Mouse (Mus musculus) heart, embryonic 12.5 days (tissue): ENCODE measurements around the gene Lmo7. TPM values are rescaled to one million over a fixed set of nuclear protein-coding genes. Genes with fewer than 3 reads are reported as not detected.

ENCODE experiments used
- ATAC-seq: fragments of 200-750 bp; cut with Nextera tagmentation; 2 replicates; pipeline ENCODE4 v1.8.0; 2017; ENCODE audit warnings: moderate TSS enrichment, moderate library complexity; ENCODE audit not compliant: insufficient number of reproducible peaks, low FRiP score
- H3K27ac ChIP-seq: fragments of 300-500 bp; sonication (generic); 2 replicates; pipeline ENCODE4 v1.5.1; 2016; ENCODE audit warnings: mild to moderate bottlenecking, moderate library complexity; ENCODE audit not compliant: poor library complexity, severe bottlenecking
- H3K27me3 ChIP-seq: fragments of 300-500 bp; sonication (generic); replicated peaks from 2 replicates; pipeline ENCODE4 v1.6.1; 2016; ENCODE audit warnings: mild to moderate bottlenecking, moderate library complexity
- H3K36me3 ChIP-seq: fragments of 300-500 bp; sonication (generic); 2 replicates; pipeline ENCODE4 v1.6.1; 2016; ENCODE audit warnings: mild to moderate bottlenecking, moderate library complexity
- H3K4me1 ChIP-seq: fragments of 300-500 bp; sonication (generic); replicated peaks from 2 replicates; pipeline ENCODE4 v1.6.1; 2016; ENCODE audit warnings: mild to moderate bottlenecking
- H3K4me2 ChIP-seq: fragments of 300-500 bp; sonication (generic); 2 replicates; pipeline ENCODE4 v1.6.1; 2016; ENCODE audit warnings: mild to moderate bottlenecking, moderate library complexity
- H3K4me3 ChIP-seq: fragments of 300-500 bp; sonication (generic); 2 replicates; pipeline ENCODE4 v1.5.1; 2016; ENCODE audit warnings: mild to moderate bottlenecking
- H3K9ac ChIP-seq: fragments of 300-500 bp; sonication (generic); 2 replicates; pipeline ENCODE4 v1.6.1; 2016; ENCODE audit warnings: mild to moderate bottlenecking, moderate library complexity
- H3K9me3 ChIP-seq: fragments of 300-500 bp; sonication (generic); replicated peaks from 2 replicates; pipeline ENCODE4 v1.6.1; 2016; ENCODE audit warnings: mild to moderate bottlenecking, moderate library complexity
- WGBS: fragments of 180-500 bp; shearing (Covaris S2); methylation state at CpG from one replicate; pipeline ENCODE4 v1.1.7; 2016; 5-methylcytosine and 5-hydroxymethylcytosine counted together
- polyA plus RNA-seq: library from polyadenylated mRNA; unstranded; fragments of >200 nt; fragmentation: Nextera tagmentation; extraction: Ambion mirVana; gene quantifications from 2 replicates; pipeline ENCODE4 v1.2.1, GENCODE M21; 2016

Gene Lmo7
- polyA plus RNA-seq, 1 experiment from 2014 or later, result 186 TPM

GRCm38 (mm10) chr14:101780016-101780415, 50.3 kb downstream of the Lmo7 start:
- Histone ChIP-seq H3K9ac (no peak overlapping the region), H3K36me3 (no peaks in the 10 kb centered on the region), H3K4me1 (0 out of 2 replicates have a peak, but pooled peaks cover 2% of the 10 kb centered on the region), H3K9me3 (no peaks in the 10 kb centered on the region), H3K27ac (no peak overlapping the region), H3K4me3 (no peak overlapping the region), H3K4me2 (no peak overlapping the region), H3K27me3 (no peaks in the 10 kb centered on the region)
- ATAC-seq, result no peak
- 84% methylated on average over 10 of the region's 10 CpGs for WGBS

GRCm38 (mm10) chr14:101781219-101781618, 51.5 kb downstream of the Lmo7 start:
- WGBS, result 65% methylated on average over 11 of the region's 11 CpGs
- H3K27me3 ChIP-seq, result no peaks in the 10 kb centered on the region
- H3K4me2 ChIP-seq, result no peak overlapping the region
- H3K9ac ChIP-seq, result no peak overlapping the region
- no peak for ATAC-seq
- H3K4me3 ChIP-seq, result no peak overlapping the region
- H3K4me1 ChIP-seq, result 0 out of 2 replicates have a peak, but pooled peaks cover 2% of the 10 kb centered on the region
- H3K9me3 ChIP-seq, result no peaks in the 10 kb centered on the region
- H3K27ac ChIP-seq, result no peak overlapping the region
- H3K36me3 ChIP-seq, result no peaks in the 10 kb centered on the region

DNA sequence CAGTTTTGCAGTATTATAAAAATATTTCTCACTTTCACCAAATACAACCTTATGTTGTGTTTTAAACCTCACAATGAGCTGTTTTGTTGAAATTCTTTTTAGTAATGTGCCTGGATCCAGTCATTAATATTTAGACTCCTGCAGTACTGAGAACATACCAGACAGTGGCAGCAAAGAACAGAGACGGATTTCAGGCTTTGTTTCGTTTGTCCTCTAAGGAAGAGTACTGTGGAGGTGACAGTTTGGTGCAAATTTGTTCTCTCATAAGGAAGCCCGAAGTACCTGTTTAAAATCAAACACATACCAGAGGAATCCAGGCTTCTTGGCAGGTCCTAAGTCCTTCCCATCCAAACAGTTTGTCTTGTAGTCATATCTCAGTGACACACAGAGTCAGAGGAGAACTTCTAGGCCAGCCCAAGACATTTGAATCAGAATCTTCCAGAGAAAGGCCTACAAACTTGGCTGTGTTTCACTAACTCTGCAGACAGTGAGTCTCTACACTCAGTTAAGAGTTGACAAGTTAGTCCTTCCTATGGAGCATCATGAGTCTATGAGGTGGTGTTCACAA, 52.3 kb downstream of the Lmo7 start:
- no peak overlapping the region for H3K27ac ChIP-seq
- H3K4me3 ChIP-seq, result no peak overlapping the region
- ATAC-seq, result no peak
- H3K9me3 ChIP-seq, result no peaks in the 10 kb centered on the region
- no peaks in the 10 kb centered on the region for H3K27me3 ChIP-seq
- WGBS, result 22% methylated on average over 3 of the region's 3 CpGs
- H3K36me3 ChIP-seq, result no peaks in the 10 kb centered on the region
- H3K4me1 ChIP-seq, result no peaks in the 10 kb centered on the region
- no peak overlapping the region for H3K9ac ChIP-seq
- no peak overlapping the region for H3K4me2 ChIP-seq

GRCm38 (mm10) chr14:101784315-101784945, 54.7 kb downstream of the Lmo7 start:
- Histone ChIP-seq H3K4me2 (no peak overlapping the region), H3K27ac (no peak overlapping the region), H3K27me3 (no peaks in the 10 kb centered on the region), H3K4me1 (peaks cover 7% of the 10 kb centered on the region; the same call in 1 of the 2 replicates), H3K9me3 (no peaks in the 10 kb centered on the region), H3K36me3 (no peaks in the 10 kb centered on the region), H3K9ac (no peak overlapping the region), H3K4me3 (no peak overlapping the region)
- ATAC-seq, result no peak
- 82% methylated on average over 3 of the region's 3 CpGs for WGBS

- Histone ChIP-seq H3K9ac (no peak overlapping the region), H3K9me3 (peaks cover 5% of the 10 kb centered on the region; the same call in 1 of the 2 replicates), H3K27ac (no peak overlapping the region), H3K4me1 (peaks cover 7% of the 10 kb centered on the region; the same call in 1 of the 2 replicates), H3K27me3 (no peaks in the 10 kb centered on the region), H3K36me3 (no peaks in the 10 kb centered on the region), H3K4me2 (no peak overlapping the region), H3K4me3 (no peak overlapping the region)
- WGBS, result 48% methylated on average over 5 of the region's 5 CpGs
- ATAC-seq, result no peak
Observed at GRCm38 (mm10) chr14:101787903-101788302, 58.1 kb downstream of the Lmo7 start.

- Histone ChIP-seq H3K36me3 (no peaks in the 10 kb centered on the region), H3K4me1 (peaks cover 7% of the 10 kb centered on the region; the same call in 1 of the 2 replicates), H3K27ac (no peak overlapping the region), H3K4me3 (no peak overlapping the region), H3K27me3 (no peaks in the 10 kb centered on the region), H3K9ac (no peak overlapping the region), H3K4me2 (no peak overlapping the region), H3K9me3 (peaks cover 5% of the 10 kb centered on the region; the same call in 1 of the 2 replicates)
- ATAC-seq, result no peak
- 60% methylated on average over 3 of the region's 6 CpGs for WGBS
Observed at GRCm38 (mm10) chr14:101788475-101788874, 58.7 kb downstream of the Lmo7 start.

DNA sequence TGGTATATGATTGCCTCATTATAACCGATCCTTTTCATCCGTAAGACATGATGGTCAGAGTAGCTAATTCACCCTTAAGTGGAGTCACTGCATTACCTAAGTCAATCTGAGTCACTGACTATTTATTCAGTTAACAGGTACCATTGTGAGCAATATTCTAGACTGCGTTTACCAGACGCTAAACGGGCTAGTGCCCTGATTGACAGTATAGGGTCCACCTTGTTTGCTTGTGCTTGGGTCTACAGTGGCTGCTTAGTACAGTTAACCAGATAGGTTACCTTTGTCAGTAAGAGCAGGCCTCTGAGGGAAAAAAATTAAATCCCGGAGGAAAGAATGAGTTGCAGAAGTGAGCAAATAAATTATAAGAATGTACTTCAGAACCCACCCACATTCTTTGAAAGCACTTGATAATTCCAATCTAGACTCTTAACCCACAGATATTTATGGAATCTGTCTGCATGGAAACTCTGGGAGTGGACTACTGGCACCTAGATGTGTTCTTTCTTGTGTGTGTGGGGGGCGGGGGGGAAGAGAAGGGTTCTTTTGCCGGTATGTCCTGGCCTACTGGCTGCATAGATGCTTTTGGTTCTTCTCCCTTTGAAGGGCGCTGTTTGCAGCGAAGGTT, 64.9 kb downstream of the Lmo7 start:
- Histone ChIP-seq H3K4me1 (peaks cover 24% of the 10 kb centered on the region), H3K4me2 (no peak overlapping the region), H3K36me3 (no peaks in the 10 kb centered on the region), H3K4me3 (no peak overlapping the region), H3K27ac (peak overlapping the region; percentile 33; the same call in 1 of the 2 replicates), H3K9me3 (peaks cover 5% of the 10 kb centered on the region; the same call in 1 of the 2 replicates), H3K27me3 (no peaks in the 10 kb centered on the region), H3K9ac (no peak overlapping the region)
- WGBS, result 77% methylated on average over 10 of the region's 10 CpGs
- ATAC-seq, result no peak

DNA sequence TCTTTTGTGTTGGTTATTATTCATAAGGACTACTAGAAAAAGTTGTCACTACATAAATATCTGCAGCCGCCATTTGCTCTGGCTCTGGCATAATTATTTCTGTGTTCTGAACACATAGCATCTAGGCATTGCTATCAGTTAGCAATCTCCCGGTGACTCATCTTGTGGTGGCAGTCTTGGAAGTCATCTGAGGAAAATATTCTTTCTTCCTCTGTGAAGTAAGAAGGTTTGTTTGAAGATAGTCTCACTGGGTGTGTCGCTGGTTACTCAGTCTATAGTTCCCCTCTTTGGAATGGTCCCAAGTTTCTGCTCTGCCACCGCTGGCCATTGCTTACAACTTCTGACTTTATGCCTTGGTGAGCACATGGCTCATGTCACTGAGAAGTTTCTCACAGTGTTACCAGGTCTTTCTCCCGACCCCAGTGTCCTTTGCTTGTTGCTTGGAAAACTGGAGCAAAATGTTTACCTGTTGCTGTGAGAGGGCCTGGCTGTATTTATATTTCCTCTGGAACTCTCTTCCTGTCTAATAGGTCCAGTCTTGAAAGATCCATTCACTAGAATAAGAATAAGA, 68.3 kb downstream of the Lmo7 start:
- Histone ChIP-seq H3K27ac (no peak overlapping the region), H3K4me3 (no peak overlapping the region), H3K27me3 (no peaks in the 10 kb centered on the region), H3K9ac (no peak overlapping the region), H3K4me1 (peaks cover 31% of the 10 kb centered on the region), H3K36me3 (no peaks in the 10 kb centered on the region), H3K4me2 (no peak overlapping the region), H3K9me3 (no peaks in the 10 kb centered on the region)
- ATAC-seq, result no peak
- 67% methylated on average over 5 of the region's 5 CpGs for WGBS

GRCm38 (mm10) chr14:101798766-101799165, 69.0 kb downstream of the Lmo7 start:
- no peak for ATAC-seq
- WGBS, result 88% methylated on average over 2 of the region's 2 CpGs
- Histone ChIP-seq H3K9me3 (no peaks in the 10 kb centered on the region), H3K9ac (no peak overlapping the region), H3K27ac (no peak overlapping the region), H3K4me3 (no peak overlapping the region), H3K4me1 (peaks cover 31% of the 10 kb centered on the region), H3K4me2 (no peak overlapping the region), H3K27me3 (no peaks in the 10 kb centered on the region), H3K36me3 (no peaks in the 10 kb centered on the region)

- H3K9ac ChIP-seq, result no peak overlapping the region
- peaks cover 26% of the 10 kb centered on the region for H3K4me1 ChIP-seq
- no peaks in the 10 kb centered on the region for H3K36me3 ChIP-seq
- no peak overlapping the region for H3K4me2 ChIP-seq
- WGBS, result 30% methylated on average over 1 of the region's 1 CpGs
- H3K27ac ChIP-seq, result peak overlapping the region; percentile 30
- no peaks in the 10 kb centered on the region for H3K27me3 ChIP-seq
- ATAC-seq, result no peak
- H3K9me3 ChIP-seq, result no peaks in the 10 kb centered on the region
- no peak overlapping the region for H3K4me3 ChIP-seq
Observed at GRCm38 (mm10) chr14:101801674-101802073, 71.9 kb downstream of the Lmo7 start.

- Histone ChIP-seq H3K4me1 (peaks cover 16% of the 10 kb centered on the region), H3K9ac (no peak overlapping the region), H3K4me2 (no peak overlapping the region), H3K4me3 (no peak overlapping the region), H3K9me3 (no peaks in the 10 kb centered on the region), H3K36me3 (no peaks in the 10 kb centered on the region; the same call in 1 of the 2 replicates), H3K27ac (no peak overlapping the region), H3K27me3 (no peaks in the 10 kb centered on the region)
- ATAC-seq, result no peak
- 82% methylated on average over 4 of the region's 4 CpGs for WGBS
Observed at GRCm38 (mm10) chr14:101804119-101804518, 74.4 kb downstream of the Lmo7 start.
